Mouse (Mus musculus) thymus, adult 2 months (tissue): ENCODE data around the gene Zfp146. TPM values are rescaled to one million over a fixed set of nuclear protein-coding genes. Genes with fewer than 3 reads are reported as not detected.

Experiments
- DNase-seq: peaks from one replicate; pipeline ENCODE4 v3.0.0; 2021
- H3K27ac ChIP-seq: fragments of 200-500 bp; 2 replicates; pipeline ENCODE4 v1.5.1; 2012; ENCODE audit warnings: low read length, control low read depth; ENCODE audit not compliant: control insufficient read depth, insufficient read depth
- H3K27me3 ChIP-seq: fragments of 200-500 bp; 2 replicates; pipeline ENCODE4 v1.6.1; 2012; ENCODE audit warnings: mild to moderate bottlenecking, low read length, moderate library complexity, mixed read lengths; ENCODE audit not compliant: control insufficient read depth, insufficient read depth
- H3K36me3 ChIP-seq: fragments of 200-500 bp; 2 replicates; pipeline ENCODE4 v1.6.1; 2012; ENCODE audit warnings: mild to moderate bottlenecking, low read length, moderate library complexity; ENCODE audit not compliant: control insufficient read depth, insufficient read depth
- H3K4me1 ChIP-seq: fragments of 200-500 bp; replicated peaks from 2 replicates; pipeline ENCODE4 v1.6.1; 2012; ENCODE audit warnings: low read length; ENCODE audit not compliant: control insufficient read depth, insufficient read depth
- H3K4me3 ChIP-seq: fragments of 200-500 bp; 2 replicates; pipeline ENCODE4 v1.5.1; 2012; ENCODE audit warnings: mild to moderate bottlenecking, low read length, control low read depth, moderate library complexity; ENCODE audit not compliant: control insufficient read depth, insufficient read depth
- CTCF ChIP-seq: fragments of 200-500 bp; IDR thresholded peaks from 2 replicates; pipeline ENCODE4 v1.5.1; 2012; ENCODE audit warnings: mild to moderate bottlenecking, control low read depth, low read length, moderate library complexity, borderline replicate concordance; ENCODE audit not compliant: control insufficient read depth, poor library complexity, insufficient read depth; ENCODE audit errors: extremely low read depth
- POLR2A ChIP-seq: fragments of 200-500 bp; IDR thresholded peaks from 2 replicates; pipeline ENCODE4 v1.6.1; 2012; ENCODE audit warnings: mild to moderate bottlenecking, low read length, control low read depth, moderate library complexity; ENCODE audit not compliant: control insufficient read depth, poor library complexity, insufficient read depth; ENCODE audit errors: extremely low read depth
- WGBS: fragments of 180-500 bp; shearing (Covaris S2); methylation state at CpG from one replicate; pipeline ENCODE4 v1.1.7; 2018; 5-methylcytosine and 5-hydroxymethylcytosine counted together
- polyA plus RNA-seq: library from polyadenylated mRNA; depleted of rRNA; stranded (reverse); fragments of >200 nt; gene quantifications from 2 replicates; pipeline ENCODE4 v1.2.3, GENCODE M21; 2012

Zfp146 gene
- polyA plus RNA-seq, 1 experiment = 18.6 TPM

DNA sequence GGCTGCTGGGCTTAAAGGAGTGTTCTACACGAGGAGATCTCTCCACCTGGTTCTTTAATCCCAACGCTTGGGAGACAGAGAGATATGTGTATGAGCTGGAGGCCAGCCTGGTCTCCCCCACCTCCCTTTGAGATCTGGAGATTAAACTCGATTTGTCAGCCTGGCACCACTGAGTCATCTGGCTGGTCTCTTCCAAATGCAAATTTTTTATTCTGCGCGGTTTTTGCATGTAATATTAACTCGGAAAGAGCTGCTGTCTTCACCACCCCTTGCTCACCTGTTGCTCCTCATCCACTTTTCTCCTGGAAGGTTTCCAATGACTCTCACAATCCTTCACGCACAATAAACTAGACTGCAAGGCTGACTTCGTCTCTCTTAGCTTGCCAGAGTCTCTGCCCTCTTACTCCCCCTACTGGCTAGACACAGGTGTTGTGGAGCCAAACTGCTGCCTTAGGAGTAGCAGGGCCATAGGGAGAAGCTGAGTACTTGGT, 29.0 kb upstream of the Zfp146 start, which contains the start of gene Capns1:
Gene Capns1, minus strand, starts transcription at position 331 of the 491 bp plus-strand sequence.
- Histone ChIP-seq H3K36me3 (no peaks in the 10 kb centered on the region), H3K4me3 (no peak within 1 kb of the TSS), H3K27me3 (no peaks in the 10 kb centered on the region), H3K27ac (no peak within 1 kb of the TSS), H3K4me1 (peaks cover 5% of the 10 kb centered on the region)
- 18% methylated on average over 8 of the region's 8 CpGs for WGBS
- no peak for TF ChIP-seq POLR2A
- TF ChIP-seq CTCF = peak; percentile 36; the same call in 1 of the 2 replicates
- peak; percentile 74 for DNase-seq

- peaks cover 12% of the 10 kb centered on the region for H3K4me1 ChIP-seq
- WGBS = 55% methylated on average over 5 of the region's 5 CpGs
- no peak for TF ChIP-seq CTCF
- TF ChIP-seq POLR2A = no peak
- no peak for DNase-seq
- H3K27ac ChIP-seq = no peak overlapping the region
- no peak overlapping the region for H3K4me3 ChIP-seq
- no peaks in the 10 kb centered on the region for H3K36me3 ChIP-seq
- H3K27me3 ChIP-seq = no peaks in the 10 kb centered on the region
Measured at GRCm38 (mm10) chr7:30197592-30198129, 28.1 kb upstream of the Zfp146 start.

DNA sequence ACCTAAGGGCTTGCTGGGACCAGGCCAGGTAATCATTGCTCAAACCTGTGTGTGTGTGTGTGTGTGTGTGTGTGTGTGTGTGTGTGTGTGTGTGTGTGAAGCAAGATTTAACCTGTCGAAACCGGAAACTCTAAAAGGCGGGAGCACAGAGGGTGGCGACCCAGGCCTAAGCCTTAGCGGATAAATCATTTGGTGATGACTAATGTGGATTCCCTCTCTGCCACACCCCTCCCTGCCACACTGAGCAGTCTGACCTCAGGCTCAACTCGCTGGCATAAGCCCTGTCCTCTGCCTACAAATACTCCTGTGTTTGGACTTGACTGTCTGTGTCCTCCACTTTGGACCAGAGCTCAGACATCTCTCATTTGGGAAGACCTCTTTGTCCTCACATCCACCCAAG, 26.6 kb upstream of the Zfp146 start:
- Histone ChIP-seq H3K27me3 (no peaks in the 10 kb centered on the region), H3K4me1 (peaks cover 12% of the 10 kb centered on the region), H3K27ac (no peak overlapping the region), H3K36me3 (peaks cover 5% of the 10 kb centered on the region; the same call in 1 of the 2 replicates), H3K4me3 (no peak overlapping the region)
- DNase-seq = no peak
- WGBS = 88% methylated on average over 6 of the region's 6 CpGs
- TF ChIP-seq CTCF = no peak
- TF ChIP-seq POLR2A = no peak

DNA sequence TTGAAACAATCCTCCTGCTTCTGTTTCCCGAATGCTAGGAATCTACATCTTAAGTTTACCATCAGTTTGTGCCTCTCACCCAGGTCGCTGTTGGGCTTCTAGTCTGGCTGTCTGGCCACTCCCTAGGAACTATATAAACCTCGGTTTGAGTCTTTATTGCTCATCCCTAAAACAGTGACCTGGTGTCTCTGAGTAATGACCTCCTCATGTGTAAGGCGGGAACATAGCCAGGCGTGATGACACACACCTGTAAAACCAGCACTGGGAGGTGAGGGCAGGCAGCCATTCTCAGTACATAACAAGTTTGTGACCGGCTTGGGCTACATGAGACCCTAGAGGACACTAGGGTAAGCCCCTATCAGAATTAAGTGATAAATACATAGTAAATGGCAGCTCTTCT, 25.9 kb upstream of the Zfp146 start:
- no peak overlapping the region for H3K4me3 ChIP-seq
- H3K27me3 ChIP-seq = no peaks in the 10 kb centered on the region
- H3K27ac ChIP-seq = no peak overlapping the region
- whole genome bisulfite sequencing = 81% methylated on average over 6 of the region's 6 CpGs
- TF ChIP-seq POLR2A (no peak), CTCF (no peak)
- no peak for DNase-seq
- H3K4me1 ChIP-seq = peaks cover 12% of the 10 kb centered on the region
- peaks cover 5% of the 10 kb centered on the region; the same call in 1 of the 2 replicates for H3K36me3 ChIP-seq

DNA sequence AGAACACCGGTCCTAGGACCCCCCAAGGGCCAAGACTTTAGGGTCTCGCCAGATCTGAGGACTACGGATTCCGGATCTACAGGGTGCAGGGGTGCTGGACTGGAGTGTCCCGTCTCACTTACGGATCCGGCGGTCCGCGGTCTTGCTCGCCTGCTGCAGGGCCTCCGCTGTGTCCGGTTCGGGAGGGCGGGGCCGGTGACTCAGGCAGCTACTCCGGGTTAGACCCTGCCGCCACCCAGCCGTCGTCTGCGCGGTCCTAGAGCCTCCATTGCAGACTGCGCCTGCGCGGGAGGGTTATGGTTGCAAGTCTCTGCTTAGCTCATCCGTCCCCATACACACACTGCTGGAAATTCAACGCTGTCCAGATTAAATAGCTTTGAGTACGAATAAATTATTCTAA, 25.3 kb upstream of the Zfp146 start:
- Histone ChIP-seq H3K4me3 (peak overlapping the region; percentile 96), H3K4me1 (peaks cover 12% of the 10 kb centered on the region), H3K27me3 (no peaks in the 10 kb centered on the region), H3K27ac (peak overlapping the region; percentile 41; the same call in 1 of the 2 replicates), H3K36me3 (peaks cover 5% of the 10 kb centered on the region; the same call in 1 of the 2 replicates)
- DNase-seq = peak; percentile 93
- WGBS = under 1% methylated on average over 28 of the region's 28 CpGs
- TF ChIP-seq CTCF (0 out of 2 replicates have a peak, but pooled peaks have one; percentile 27), POLR2A (no peak)

DNA sequence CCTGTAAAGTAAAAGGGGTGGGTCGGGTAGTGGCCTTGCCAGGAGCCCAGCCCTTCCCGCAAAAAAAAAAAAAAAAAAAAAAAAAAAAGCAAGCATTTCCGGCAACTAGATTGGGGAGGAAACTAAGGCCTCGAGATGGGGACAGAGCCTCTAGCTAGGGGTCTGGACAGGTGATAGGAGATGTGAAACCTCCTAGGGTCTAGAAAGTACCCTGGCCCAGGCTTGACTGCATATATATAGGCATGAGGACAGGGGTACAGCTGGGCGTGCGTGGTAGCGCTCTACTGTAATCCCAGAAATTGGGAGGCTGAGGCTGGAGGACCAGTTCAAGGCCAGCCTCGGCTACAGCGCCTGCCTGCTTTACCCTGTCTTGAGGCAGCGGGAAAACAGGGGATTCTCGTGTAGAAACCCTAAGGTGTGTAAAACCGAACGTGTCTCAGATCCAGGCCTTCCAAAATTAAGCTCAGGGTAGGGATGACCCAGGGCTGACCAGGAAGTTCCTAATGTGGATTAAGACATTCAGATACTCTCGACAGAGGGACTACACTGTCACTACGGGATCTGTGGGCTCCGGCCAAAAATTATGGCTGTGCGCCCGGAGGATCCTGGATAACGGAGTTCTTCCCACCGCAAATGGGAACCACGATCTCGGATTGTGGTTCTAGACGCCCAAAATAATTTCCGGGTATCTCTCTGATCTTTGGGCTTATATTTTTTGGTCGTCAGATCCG, 24.7 kb upstream of the Zfp146 start:
- Histone ChIP-seq H3K4me3 (peak overlapping the region; percentile 96), H3K4me1 (peaks cover 12% of the 10 kb centered on the region), H3K27ac (peak overlapping the region; percentile 41; the same call in 1 of the 2 replicates), H3K36me3 (peaks cover 5% of the 10 kb centered on the region; the same call in 1 of the 2 replicates), H3K27me3 (no peaks in the 10 kb centered on the region)
- under 1% methylated on average over 26 of the region's 26 CpGs for WGBS
- DNase-seq = peak; percentile 32
- TF ChIP-seq CTCF (no peak), POLR2A (no peak)
